Mouse (Mus musculus) spleen, adult 18-20 months (tissue): ENCODE measurements around the gene Hspa1a.
A peak's percentile ranks its signal among the peaks of the same experiment; 100 is the strongest.
"Not testable (repeated sequence)": the region's sequence is repeated elsewhere in the genome, so short reads cannot be mapped to it uniquely, and the experiment has no call there.

Source experiments
- DNase-seq, 2 experiments: peaks; one replicate each; pipeline ENCODE4 v3.0.0; 2022; ENCODE audit warnings: mixed read lengths in 2 of 2

Gene Hspa1a

DNA sequence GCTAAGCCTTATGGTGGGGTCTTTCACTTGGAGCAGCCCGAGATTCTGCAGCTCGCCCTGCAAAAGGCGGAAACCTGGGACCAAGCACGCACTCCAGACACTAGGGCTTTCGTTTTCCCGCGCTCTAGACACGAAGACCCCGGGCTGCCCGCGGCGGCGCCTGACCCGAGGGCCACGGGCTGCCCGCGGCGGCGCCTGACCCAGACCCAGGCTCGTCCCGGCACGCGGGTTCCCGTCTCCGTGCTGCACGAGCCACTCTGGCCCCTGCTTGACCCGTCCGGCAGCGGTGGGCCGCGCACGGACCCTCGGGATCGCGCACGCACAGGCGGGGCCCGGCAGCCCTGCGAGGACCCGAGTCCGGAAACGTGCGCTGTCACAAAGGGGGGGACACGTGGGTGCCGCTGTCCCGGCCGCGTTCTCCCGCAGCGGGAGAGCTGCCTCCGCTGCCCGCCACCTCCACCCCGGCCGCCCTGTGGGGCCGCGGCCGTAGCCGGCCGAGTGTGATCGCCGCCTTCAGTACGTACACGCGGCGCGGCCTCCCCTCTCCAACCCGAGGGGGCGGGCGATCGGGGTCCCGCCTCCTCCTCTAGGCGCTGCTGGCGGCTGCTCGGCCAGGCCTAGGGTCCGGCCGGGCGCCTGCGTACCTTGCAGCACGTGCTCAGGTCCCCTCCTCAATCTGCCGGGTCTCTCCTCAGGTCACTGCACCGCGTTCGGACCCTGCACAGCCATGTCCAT, 28.9 kb upstream of the Hspa1a start, which contains the start of gene Vars:
Gene Vars, plus strand, starts transcription at position 271 of the 735 bp plus-strand sequence.
- DNase-seq, result peak; percentile 77 to 80

DNA sequence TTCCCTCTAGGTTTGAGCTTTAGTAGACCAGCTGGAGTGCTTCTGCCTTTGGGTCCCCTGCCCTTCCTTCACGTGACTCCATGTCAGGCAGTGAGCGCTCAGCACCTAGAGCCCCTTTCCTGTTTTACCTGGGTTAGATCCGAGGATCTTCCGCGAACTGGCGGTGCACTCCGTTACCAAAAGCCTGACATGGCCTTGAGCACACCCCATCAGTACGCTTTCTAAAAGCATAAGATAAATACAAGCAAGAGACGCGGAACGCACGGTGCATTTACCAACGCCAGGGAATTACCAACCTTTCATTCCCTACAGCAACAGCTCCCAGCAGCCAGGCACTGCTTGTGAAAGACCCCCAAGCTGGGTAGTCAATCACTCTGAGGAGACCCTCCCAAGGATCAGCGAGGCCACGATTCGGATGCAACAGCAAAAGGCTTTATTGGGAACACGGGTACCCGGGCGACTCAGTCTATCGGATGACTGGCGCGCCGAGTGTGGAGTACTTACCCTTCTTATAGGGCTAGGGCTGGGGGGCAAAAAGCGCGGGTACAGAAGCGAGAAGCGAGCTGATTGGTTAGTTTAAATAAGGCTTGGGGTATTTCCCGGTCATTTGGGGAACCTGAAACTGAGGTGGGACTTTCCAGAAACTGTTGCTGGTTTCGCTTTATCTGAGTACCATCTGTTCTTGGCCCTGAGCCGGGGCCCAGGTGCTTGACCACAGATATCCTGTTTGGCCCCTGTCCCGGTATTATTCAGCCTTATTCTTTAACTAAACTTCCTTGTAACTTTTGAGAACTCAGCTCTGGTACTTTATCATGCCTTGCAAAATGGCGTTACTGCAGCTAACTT, 28.1 kb upstream of the Hspa1a start:
- DNase-seq, result peak; percentile 45 to 63

- no peak for DNase-seq
These were observed 26.8 kb upstream of the Hspa1a start for GRCm38 (mm10) chr17:34998526-34999430.

DNA sequence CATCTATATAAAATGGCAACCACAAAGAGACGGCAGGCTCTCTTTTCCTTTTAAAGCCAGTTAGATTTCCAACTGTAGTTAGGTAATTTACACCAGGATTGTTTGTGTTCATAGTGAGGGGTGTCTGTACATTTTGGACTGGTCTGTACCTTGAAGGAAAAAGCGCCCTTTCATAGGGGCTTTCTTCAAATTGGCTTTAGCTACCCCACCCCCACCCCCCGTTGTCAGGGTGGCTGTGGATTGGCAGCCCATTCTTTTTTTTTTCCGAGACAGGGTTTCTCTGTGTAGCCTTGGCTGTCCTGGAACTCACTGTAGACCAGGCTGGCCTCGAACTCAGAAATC, 25.2 kb upstream of the Hspa1a start:
- no peak for DNase-seq

GRCm38 (mm10) chr17:34996411-34997141, 24.6 kb upstream of the Hspa1a start:
- no peak for DNase-seq

DNA sequence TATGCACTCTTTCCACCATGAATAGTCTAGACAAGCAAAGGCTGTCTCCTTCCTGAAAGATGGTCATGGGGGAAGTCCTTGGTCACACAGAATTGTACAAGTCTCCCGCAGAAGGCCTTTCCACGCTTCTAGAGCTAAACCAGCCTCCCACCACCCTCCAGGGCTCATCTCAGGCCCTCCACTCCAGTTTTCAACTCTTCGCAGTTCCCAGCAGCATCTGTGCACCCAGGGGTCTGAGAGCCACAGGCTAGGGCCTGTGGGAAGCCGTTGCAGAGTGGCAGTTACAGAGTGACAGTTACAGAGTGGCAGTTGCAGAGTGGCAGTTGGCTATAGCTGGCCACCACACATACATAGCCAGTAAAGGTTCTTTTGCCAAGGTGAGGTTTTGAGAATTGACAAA, 24.0 kb upstream of the Hspa1a start:
- DNase-seq, result not testable (repeated sequence)

GRCm38 (mm10) chr17:34995192-34995591, 23.2 kb upstream of the Hspa1a start:
- DNase-seq, result not testable (repeated sequence)

DNA sequence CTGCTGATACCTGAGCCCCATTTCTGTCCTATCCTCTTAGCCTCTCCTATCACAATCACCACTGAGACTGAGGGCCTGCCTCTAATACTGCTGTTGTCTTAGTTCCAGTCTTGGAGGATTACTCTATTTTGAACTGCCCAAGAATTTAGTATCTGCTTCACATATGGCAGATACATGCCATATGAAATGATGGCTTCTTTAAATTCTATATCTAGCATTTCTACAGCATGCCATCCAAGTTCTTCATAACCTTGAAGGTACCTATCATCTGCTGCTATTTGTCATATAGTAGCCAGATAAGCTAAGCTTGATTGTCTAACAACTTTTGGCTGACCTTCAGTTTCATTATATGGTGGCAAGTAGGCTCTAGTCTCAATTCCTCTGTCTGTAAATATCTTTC, 22.8 kb upstream of the Hspa1a start:
- DNase-seq, result no peak

GRCm38 (mm10) chr17:34984218-34984617, 12.3 kb upstream of the Hspa1a start:
- no peak for DNase-seq

- DNase-seq, result no peak
These were observed 10.4 kb upstream of the Hspa1a start for GRCm38 (mm10) chr17:34982328-34982727.

DNA sequence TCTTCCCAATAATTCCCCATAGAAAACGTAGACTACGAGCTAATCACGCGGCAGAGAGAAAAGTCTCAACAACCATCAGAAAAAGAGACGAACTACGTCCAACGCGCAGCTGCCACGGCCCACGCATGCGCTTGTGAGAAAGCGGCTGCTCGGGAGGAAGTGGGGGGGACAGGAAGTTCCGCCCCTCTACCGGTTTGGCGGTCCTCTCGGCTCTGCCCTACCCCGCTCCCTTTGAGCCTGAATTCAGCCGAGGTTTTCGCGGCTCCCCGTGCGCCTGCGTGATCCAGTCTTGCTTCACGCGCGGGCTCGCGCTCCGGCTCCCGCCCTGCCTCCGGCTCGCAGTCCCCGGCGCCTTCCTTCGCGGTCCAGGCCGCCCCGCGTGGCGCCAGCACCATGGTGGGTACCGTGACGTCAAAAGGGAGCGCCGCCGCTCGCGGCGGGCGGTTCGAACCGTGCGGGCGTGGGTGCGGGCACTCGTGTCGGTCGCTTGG, 9.8 kb upstream of the Hspa1a start, which contains the start of gene Lsm2:
Gene Lsm2, plus strand, starts transcription at position 173 of the 491 bp plus-strand sequence.
- peak; percentile 83 to 84 for DNase-seq

DNA sequence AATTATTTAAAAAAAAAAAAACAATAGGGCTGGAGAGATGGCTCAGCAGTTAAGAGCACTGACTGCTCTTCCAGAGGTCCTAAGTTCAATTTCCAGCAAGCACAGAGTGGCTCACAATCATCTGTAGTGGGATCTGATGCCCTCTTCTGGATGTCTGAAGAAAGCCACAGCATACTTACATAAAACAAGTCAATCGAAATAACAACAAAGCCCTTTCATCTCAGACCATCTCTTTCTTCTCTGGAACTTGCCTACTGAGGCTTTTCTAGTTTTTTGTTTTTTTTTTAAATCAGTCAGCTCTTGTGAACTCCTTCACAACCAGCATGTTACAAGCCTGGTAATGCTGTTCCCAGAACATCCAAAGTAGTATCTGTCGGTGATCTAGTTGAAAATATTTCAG, 8.7 kb upstream of the Hspa1a start:
- no peak for DNase-seq

- DNase-seq, result no peak
These were observed 7.7 kb upstream of the Hspa1a start for GRCm38 (mm10) chr17:34979631-34980030.

- DNase-seq, result no peak
These were observed 6.3 kb upstream of the Hspa1a start for GRCm38 (mm10) chr17:34978239-34978638.

GRCm38 (mm10) chr17:34977000-34977399, 5.0 kb upstream of the Hspa1a start:
- DNase-seq, result no peak

DNA sequence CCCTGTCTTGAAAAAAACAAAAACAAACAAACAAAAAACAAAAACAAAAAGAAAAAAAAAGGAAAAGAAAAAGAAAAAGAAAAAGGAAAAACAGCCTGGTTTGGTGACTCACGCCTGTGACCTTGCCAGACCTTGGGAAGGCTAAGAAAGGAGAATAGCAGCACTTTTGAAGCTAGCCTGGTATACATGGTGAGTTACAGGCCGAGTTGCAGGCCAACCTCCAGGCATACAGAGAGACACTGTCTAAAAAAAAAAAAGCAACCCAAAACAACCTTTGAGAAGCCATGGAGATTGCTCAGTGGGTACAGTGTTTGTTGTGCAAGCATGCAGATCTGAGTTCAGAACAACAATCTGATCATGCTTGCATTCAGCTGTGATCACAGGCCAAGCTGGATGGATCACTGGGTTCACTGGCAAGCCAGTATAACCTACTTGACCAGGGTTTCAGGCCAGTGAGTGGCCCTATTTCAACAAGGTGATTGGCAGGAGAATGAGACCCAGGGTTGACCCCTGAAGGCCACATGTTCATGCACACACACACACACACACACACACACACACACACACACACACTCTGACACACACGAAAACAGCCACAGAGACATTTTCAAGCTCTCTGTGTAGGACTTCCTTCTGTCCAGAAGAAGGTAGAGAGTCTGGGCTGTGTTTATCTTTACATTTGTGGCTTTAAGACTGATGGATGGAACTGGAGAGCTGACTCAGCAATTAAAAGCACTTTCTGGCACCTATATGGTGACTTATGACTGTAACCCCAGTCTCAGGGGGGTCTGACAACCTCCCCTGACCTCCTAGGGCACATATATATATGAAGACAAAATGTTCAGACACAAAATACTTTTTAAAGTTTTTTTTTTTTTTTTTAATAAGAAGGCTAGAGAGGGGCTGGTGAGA, 3.9 kb upstream of the Hspa1a start:
- DNase-seq, result no peak

GRCm38 (mm10) chr17:34971694-34972068, 275 bp downstream of the Hspa1a start:
- DNase-seq, result not testable (repeated sequence)

DNA sequence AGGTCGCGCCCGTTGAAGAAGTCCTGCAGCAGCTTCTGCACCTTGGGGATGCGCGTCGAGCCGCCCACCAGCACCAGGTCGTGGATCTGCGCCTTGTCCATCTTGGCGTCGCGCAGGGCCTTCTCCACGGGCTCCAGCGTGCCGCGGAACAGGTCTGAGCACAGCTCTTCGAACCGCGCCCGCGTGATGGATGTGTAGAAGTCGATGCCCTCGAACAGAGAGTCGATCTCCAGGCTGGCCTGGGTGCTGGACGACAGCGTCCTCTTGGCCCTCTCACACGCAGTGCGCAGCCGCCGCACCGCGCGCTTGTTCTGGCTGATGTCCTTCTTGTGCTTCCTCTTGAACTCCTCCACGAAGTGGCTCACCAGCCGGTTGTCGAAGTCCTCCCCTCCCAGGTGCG, 1.1 kb downstream of the Hspa1a start:
- not testable (repeated sequence) for DNase-seq

- not testable (repeated sequence) for DNase-seq
These were observed 2.1 kb downstream of the Hspa1a start, which contains the start of gene Gm20481 for GRCm38 (mm10) chr17:34969822-34970221. Gm20481 (plus strand) TSS chr17:34969912.

GRCm38 (mm10) chr17:34965627-34966026, 6.3 kb downstream of the Hspa1a start:
- no peak for DNase-seq

DNA sequence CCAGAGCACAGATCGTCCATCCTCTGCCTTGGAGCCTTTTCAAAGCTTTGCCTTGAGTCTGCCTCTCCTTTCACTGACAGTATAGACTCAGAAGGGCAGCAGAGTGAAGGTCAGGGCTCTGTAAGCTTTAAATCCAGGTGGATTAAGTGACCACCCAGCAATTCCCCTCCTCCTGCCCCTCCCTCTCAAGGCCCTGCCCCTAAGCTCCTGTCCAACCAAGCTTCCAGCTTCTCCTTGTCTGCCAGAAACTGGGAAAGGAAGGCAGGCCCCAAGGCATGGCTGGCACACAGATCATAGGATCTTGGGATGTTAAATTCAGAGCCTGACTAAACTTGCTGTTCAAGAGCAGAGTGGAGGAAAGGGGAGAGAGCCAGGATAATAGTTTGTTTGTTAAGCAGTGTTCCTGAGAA, 7.3 kb downstream of the Hspa1a start:
- DNase-seq, result no peak
